Comparison of ENCODE assay signal across 9 mouse cellular contexts in genomic region chr12:76405183-76405970, GRCm38 (mm10). TPM values are rescaled to one million over a fixed set of nuclear protein-coding genes. Genes with fewer than 3 reads are reported as not detected.
DNase-seq lines count a peak whose midpoint lies in the region; ATAC-seq lines count a peak whose summit lies in the region.
"Had no signal": no experiment of that assay in that cellular context is flagged by ENCODE, and none has a peak within 500 bp of the region (broad histone marks: within the 10 kb centered on the region; RNA-seq: fewer than 3 reads in every experiment).

No protein-coding gene starts in this region.

- WGBS in heart, embryonic 12.5 days = 4% methylated on average over 64 of the region's 64 CpGs
- 4% methylated on average over 64 of the region's 64 CpGs for WGBS in liver, embryonic 16.5 days (ENCODE audit: insufficient replicate concordance)

- ATAC-seq in heart, embryonic 12.5 days (ENCODE audit: insufficient number of reproducible peaks, low FRiP score) = no peak
- ATAC-seq in liver, embryonic 16.5 days (ENCODE audit: low read depth) = no peak
- ATAC-seq: Patski had no signal

- no peaks in the 10 kb centered on the region for H3K9me3 ChIP-seq in heart, embryonic 12.5 days (replicated peaks)
- no peaks in the 10 kb centered on the region for H3K9me3 ChIP-seq in liver, embryonic 16.5 days (replicated peaks; ENCODE audit: control insufficient read depth, low read length)

- peak overlapping the region; percentile 91 for H3K4me2 ChIP-seq in heart, embryonic 12.5 days
- peak overlapping the region; percentile 98 for H3K4me2 ChIP-seq in liver, embryonic 16.5 days (ENCODE audit: low read depth, low read length)

- no peak overlapping the region for H3K27ac ChIP-seq in heart, embryonic 12.5 days (ENCODE audit: poor library complexity, severe bottlenecking)
- no peak overlapping the region for H3K27ac ChIP-seq in liver, embryonic 16.5 days (ENCODE audit: low read length)

- H3K27me3 ChIP-seq in heart, embryonic 12.5 days (replicated peaks) = peaks cover 22% of the 10 kb centered on the region
- peaks cover 38% of the 10 kb centered on the region for H3K27me3 ChIP-seq in liver, embryonic 16.5 days (ENCODE audit: control insufficient read depth, insufficient read depth, low read depth, low read length)
- H3K27me3 ChIP-seq: Patski had no signal

- H3K9ac ChIP-seq in heart, embryonic 12.5 days = peak overlapping the region; percentile 57
- no peak overlapping the region for H3K9ac ChIP-seq in liver, embryonic 16.5 days (ENCODE audit: low read depth, low read length)

- DNase-seq in kidney, adult 18-20 months = peak; percentile 49
- DNase-seq in kidney, adult 11 months = no peak
- DNase-seq in cerebellum, postnatal 36 days = peak; percentile 31 to 37
- peak; percentile 45 for DNase-seq in kidney, postnatal 10 days
- DNase-seq in ovary, postnatal 14 days (ENCODE audit: low spot score) = peak; percentile 11
- peak; percentile 9 to 29 for DNase-seq in thymus, postnatal 36 days

- peaks cover 25% of the 10 kb centered on the region for H3K4me1 ChIP-seq in heart, embryonic 12.5 days (replicated peaks)
- H3K4me1 ChIP-seq in liver, embryonic 16.5 days (ENCODE audit: control insufficient read depth, low read depth, low read length) = peaks cover 24% of the 10 kb centered on the region

- H3K4me3 ChIP-seq in heart, embryonic 12.5 days = peak overlapping the region; percentile 73
- peak overlapping the region; percentile 88 for H3K4me3 ChIP-seq in liver, embryonic 16.5 days (ENCODE audit: low read depth, low read length)

- H3K36me3 ChIP-seq in heart, embryonic 12.5 days = no peaks in the 10 kb centered on the region
- H3K36me3 ChIP-seq in liver, embryonic 16.5 days (ENCODE audit: control insufficient read depth, insufficient read depth) = no peaks in the 10 kb centered on the region

RNA-seq across cellular contexts. Expression of gene Hspa2, which starts 1.4 kb away (rescaled TPM):
- polyA plus RNA-seq in heart, embryonic 12.5 days (2016; fragmentation: Nextera tagmentation; extraction: Ambion mirVana) = 23.2 and 23.9 TPM in 2 replicates
- 1.4 and 1.5 TPM in 2 replicates for polyA plus RNA-seq in liver, embryonic 16.5 days (2015; fragmentation: Nextera tagmentation; extraction: Ambion mirVana)

RNA-seq across cellular contexts. Expression of gene Ppp1r36, which starts 12.0 kb away (rescaled TPM):
- 2.8 and 3.8 TPM in 2 replicates for polyA plus RNA-seq in heart, embryonic 12.5 days (2016; fragmentation: Nextera tagmentation; extraction: Ambion mirVana)
- 0.08 and 0.11 TPM in 2 replicates for polyA plus RNA-seq in liver, embryonic 16.5 days (2015; fragmentation: Nextera tagmentation; extraction: Ambion mirVana)
- polyA plus RNA-seq: Patski had no signal

RNA-seq across cellular contexts. Expression of gene Zbtb1, which starts 35.3 kb away (rescaled TPM):
- 9.9 and 10.4 TPM in 2 replicates for polyA plus RNA-seq in heart, embryonic 12.5 days (2016; fragmentation: Nextera tagmentation; extraction: Ambion mirVana)
- polyA plus RNA-seq in liver, embryonic 16.5 days (2015; fragmentation: Nextera tagmentation; extraction: Ambion mirVana) = 2.9 and 3.4 TPM in 2 replicates

RNA-seq across cellular contexts. Expression of gene Zbtb25, which starts 36.0 kb away (rescaled TPM):
- 13.0 and 15.4 TPM in 2 replicates for polyA plus RNA-seq in heart, embryonic 12.5 days (2016; fragmentation: Nextera tagmentation; extraction: Ambion mirVana)
- polyA plus RNA-seq in liver, embryonic 16.5 days (2015; fragmentation: Nextera tagmentation; extraction: Ambion mirVana) = 4.1 and 4.8 TPM in 2 replicates
